Mouse (Mus musculus) stomach, postnatal 0 days (tissue): ENCODE results near the gene Slc15a3. TPM values are rescaled to one million over a fixed set of nuclear protein-coding genes. Genes with fewer than 3 reads are reported as not detected.

Experiments
- ATAC-seq: fragments of 200-750 bp; cut with Nextera tagmentation; 2 replicates; pipeline ENCODE4 v1.8.0; 2017; ENCODE audit not compliant: low FRiP score, low TSS enrichment
- DNase-seq: peaks from one replicate; pipeline ENCODE4 v3.0.0-alpha.2; 2016; ENCODE audit warnings: low spot score
- H3K27ac ChIP-seq: fragments of 300-500 bp; sonication (generic); replicated peaks from 2 replicates; pipeline ENCODE4 v1.5.1; 2014; ENCODE audit warnings: mild to moderate bottlenecking, control low read depth
- H3K27me3 ChIP-seq: fragments of 300-500 bp; sonication (generic); 2 replicates; pipeline ENCODE4 v1.6.1; 2014; ENCODE audit warnings: low read length; ENCODE audit not compliant: control insufficient read depth, insufficient read depth
- H3K36me3 ChIP-seq: fragments of 300-500 bp; sonication (generic); 2 replicates; pipeline ENCODE4 v1.6.1; 2014; ENCODE audit warnings: low read length, mixed read lengths; ENCODE audit not compliant: control insufficient read depth, insufficient read depth
- H3K4me1 ChIP-seq: fragments of 300-500 bp; sonication (generic); replicated peaks from 2 replicates; pipeline ENCODE4 v1.6.1; 2014; ENCODE audit warnings: antibody characterized with exemption; ENCODE audit not compliant: control insufficient read depth, insufficient read depth
- H3K4me2 ChIP-seq: fragments of 300-500 bp; sonication (generic); replicated peaks from 2 replicates; pipeline ENCODE4 v1.6.1; 2014; ENCODE audit warnings: low read depth, mild to moderate bottlenecking, control low read depth, moderate library complexity
- H3K4me3 ChIP-seq: fragments of 300-500 bp; sonication (generic); 2 replicates; pipeline ENCODE4 v1.5.1; 2014; ENCODE audit warnings: low read depth, low read length, control low read depth
- H3K9ac ChIP-seq: fragments of 300-500 bp; sonication (generic); 2 replicates; pipeline ENCODE4 v1.6.1; 2014; ENCODE audit warnings: mild to moderate bottlenecking, low read length, control low read depth, mixed read lengths
- H3K9me3 ChIP-seq: fragments of 300-500 bp; sonication (generic); 2 replicates; pipeline ENCODE4 v1.6.1; 2016; ENCODE audit warnings: low read length; ENCODE audit not compliant: control insufficient read depth
- CTCF ChIP-seq: IDR thresholded peaks from 2 replicates; pipeline ENCODE4 v1.5.1; 2016; ENCODE audit warnings: antibody characterized with exemption, low read depth, mild to moderate bottlenecking, moderate library complexity
- EP300 ChIP-seq: optimal IDR thresholded peaks from 2 replicates; pipeline ENCODE3; 2016; ENCODE audit warnings: antibody characterized with exemption
- WGBS: fragments of 180-500 bp; shearing (Covaris S2); extraction: QIAGEN DNeasy Blood & Tissue Kit; methylation state at CpG from one replicate; pipeline ENCODE4 v1.1.7; 2014; 5-methylcytosine and 5-hydroxymethylcytosine counted together
- polyA plus RNA-seq: library from polyadenylated mRNA; unstranded; fragments of >200 nt; fragmentation: Nextera tagmentation; extraction: Ambion mirVana; gene quantifications from 2 replicates; pipeline ENCODE4 v1.2.1, GENCODE M21; 2015

The Slc15a3 gene
- polyA plus RNA-seq, 1 experiment from 2014 or later, result 5.2 TPM

DNA sequence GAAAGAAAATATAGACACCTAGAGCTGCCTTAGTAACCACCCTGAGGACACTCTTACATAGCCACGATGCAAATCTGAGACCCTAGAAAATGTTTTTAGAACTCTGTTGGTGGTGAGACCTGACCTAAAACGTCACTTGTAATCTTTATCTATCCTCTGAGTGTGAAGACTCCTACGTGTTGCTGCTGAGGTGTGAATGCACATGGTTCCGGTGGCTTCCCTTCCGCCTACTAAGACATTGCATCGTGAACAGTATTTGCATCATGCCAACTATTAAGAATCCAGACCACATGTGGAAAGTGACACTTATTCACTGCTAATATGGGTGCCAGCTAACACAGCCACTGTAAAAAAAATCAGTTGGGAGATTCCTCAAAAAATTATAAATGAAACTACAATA is 23.7 kb upstream of the Slc15a3 start:
- TF ChIP-seq CTCF, result no peak
- no peak for TF ChIP-seq EP300
- no peak overlapping the region for H3K9ac ChIP-seq
- H3K9me3 ChIP-seq, result no peaks in the 10 kb centered on the region
- ATAC-seq (no peak), DNase-seq (no peak)
- no peaks in the 10 kb centered on the region for H3K36me3 ChIP-seq
- no peaks in the 10 kb centered on the region for H3K27me3 ChIP-seq
- no peak overlapping the region for H3K27ac ChIP-seq
- no peak overlapping the region for H3K4me2 ChIP-seq
- WGBS, result 83% methylated on average over 6 of the region's 6 CpGs
- no peak overlapping the region for H3K4me3 ChIP-seq
- H3K4me1 ChIP-seq, result no peaks in the 10 kb centered on the region; the same call in 1 of the 2 replicates

DNA sequence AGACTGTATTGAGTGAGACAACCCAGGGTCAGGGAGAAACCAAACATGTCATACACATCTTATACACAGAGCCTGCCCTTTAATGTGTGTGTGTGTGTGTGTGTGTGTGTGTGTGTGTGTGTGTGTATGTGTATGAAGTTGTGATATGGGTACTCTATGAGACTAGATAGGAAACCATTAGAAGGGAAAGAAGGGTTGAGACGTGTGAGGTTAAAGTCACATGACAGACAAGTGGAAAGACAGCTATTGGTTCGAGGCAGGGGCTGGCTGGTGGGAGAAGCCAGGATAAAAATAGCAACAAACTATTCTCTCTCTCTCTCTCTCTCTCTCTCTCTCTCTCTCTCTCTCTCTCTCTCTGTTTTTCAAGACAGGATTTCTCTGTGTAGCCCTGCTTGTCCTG is 23.1 kb upstream of the Slc15a3 start:
- TF ChIP-seq CTCF (no peak), EP300 (no peak)
- Histone ChIP-seq H3K27me3 (no peaks in the 10 kb centered on the region), H3K4me3 (no peak overlapping the region), H3K9ac (no peak overlapping the region), H3K4me1 (no peaks in the 10 kb centered on the region; the same call in 1 of the 2 replicates), H3K27ac (no peak overlapping the region), H3K36me3 (no peaks in the 10 kb centered on the region), H3K4me2 (no peak overlapping the region), H3K9me3 (no peaks in the 10 kb centered on the region)
- no peak for DNase-seq
- 59% methylated on average over 2 of the region's 2 CpGs for WGBS
- no peak for ATAC-seq

DNA sequence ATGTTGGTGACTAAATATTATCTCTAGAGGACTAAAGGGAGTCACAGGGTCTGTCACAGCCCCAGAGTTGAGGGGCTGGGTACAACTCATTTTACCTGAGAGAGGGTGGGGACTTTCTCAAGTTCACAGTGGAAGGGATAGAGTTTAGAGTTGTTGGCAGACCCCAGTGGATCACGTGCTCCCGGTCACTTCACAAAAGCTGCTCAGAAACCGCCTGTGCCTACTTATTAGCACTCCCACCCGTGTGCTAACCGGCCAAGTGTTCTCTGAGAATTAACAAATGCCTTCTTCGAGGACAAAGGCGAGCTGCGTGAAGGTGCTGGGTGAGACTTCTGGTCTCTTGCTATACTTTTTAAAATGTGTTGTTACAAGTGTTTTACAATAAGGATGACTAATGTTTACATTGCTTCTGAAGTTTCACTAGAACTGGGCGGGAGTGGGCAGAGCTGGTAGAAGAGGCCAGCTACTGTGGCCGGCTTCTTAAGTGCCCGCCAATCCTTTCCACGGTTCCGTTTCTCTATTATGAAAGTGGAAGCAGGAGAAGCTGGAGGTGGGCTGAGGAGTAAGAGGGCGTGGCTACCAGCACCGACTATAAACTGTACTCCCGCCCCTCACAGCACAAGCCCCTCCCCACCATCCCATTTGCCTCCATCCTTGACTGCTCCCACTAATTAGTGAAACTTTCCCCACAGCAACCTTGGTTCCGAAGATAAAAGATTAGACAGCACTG is 21.1 kb upstream of the Slc15a3 start:
- Histone ChIP-seq H3K27ac (no peak overlapping the region), H3K4me1 (no peaks in the 10 kb centered on the region; the same call in 1 of the 2 replicates), H3K9me3 (no peaks in the 10 kb centered on the region), H3K27me3 (no peaks in the 10 kb centered on the region), H3K4me2 (peak overlapping the region; percentile 46), H3K9ac (peak overlapping the region; percentile 41; the same call in 1 of the 2 replicates), H3K36me3 (no peaks in the 10 kb centered on the region), H3K4me3 (peak overlapping the region; percentile 25)
- DNase-seq (peak; percentile 58), ATAC-seq (peak; percentile 81)
- 13% methylated on average over 17 of the region's 17 CpGs for WGBS
- no peak for TF ChIP-seq EP300

DNA sequence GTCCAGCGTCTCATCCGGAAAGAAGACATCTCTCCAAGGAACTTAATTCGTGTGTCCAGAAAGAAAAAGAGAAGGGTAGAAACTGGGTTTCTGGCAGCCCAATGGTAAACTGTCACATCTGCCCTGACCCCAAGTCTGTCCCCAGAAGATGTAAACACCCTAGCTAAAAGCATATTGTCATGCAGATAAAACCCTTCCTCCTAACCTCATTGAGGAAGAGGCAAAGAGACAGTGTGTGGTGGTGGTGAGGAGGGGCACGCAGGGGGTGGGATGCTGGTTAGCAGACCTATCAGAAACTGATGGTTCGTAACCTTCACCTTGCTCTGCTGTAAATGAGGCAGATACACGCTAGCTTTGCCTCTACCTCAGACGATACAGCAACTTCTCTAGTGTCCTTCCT is 18.2 kb upstream of the Slc15a3 start:
- WGBS, result 68% methylated on average over 7 of the region's 7 CpGs
- ATAC-seq (no peak), DNase-seq (no peak)
- no peak overlapping the region for H3K9ac ChIP-seq
- no peak overlapping the region for H3K4me2 ChIP-seq
- TF ChIP-seq CTCF, result no peak
- TF ChIP-seq EP300, result no peak
- H3K4me3 ChIP-seq, result no peak overlapping the region
- no peaks in the 10 kb centered on the region for H3K9me3 ChIP-seq
- H3K27me3 ChIP-seq, result no peaks in the 10 kb centered on the region
- no peak overlapping the region for H3K27ac ChIP-seq
- no peaks in the 10 kb centered on the region; the same call in 1 of the 2 replicates for H3K4me1 ChIP-seq
- H3K36me3 ChIP-seq, result no peaks in the 10 kb centered on the region

DNA sequence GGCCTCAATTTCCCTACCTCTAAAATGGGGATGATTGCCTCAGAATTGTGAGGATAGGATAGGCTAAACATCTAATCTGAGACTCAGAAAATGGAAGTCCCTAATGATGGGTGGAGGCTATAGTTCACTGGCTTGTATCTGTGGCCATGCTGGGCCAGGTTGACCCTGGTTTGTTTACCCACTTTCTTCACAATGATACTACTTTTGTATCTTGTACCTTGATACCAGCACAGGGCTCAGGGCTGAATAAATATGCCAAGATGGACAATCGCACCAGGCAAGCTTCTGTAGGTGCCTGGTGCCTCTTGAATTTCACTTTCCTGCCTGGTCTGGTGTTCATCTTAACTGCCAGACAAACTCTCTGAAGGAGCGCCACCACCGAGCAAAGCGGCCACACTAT is 17.0 kb upstream of the Slc15a3 start:
- Histone ChIP-seq H3K9me3 (no peaks in the 10 kb centered on the region), H3K9ac (no peak overlapping the region), H3K27me3 (no peaks in the 10 kb centered on the region), H3K4me3 (no peak overlapping the region), H3K36me3 (no peaks in the 10 kb centered on the region), H3K4me2 (no peak overlapping the region), H3K27ac (no peak overlapping the region), H3K4me1 (no peaks in the 10 kb centered on the region; the same call in 1 of the 2 replicates)
- DNase-seq, result no peak
- 91% methylated on average over 4 of the region's 4 CpGs for WGBS
- TF ChIP-seq CTCF, result no peak
- no peak for TF ChIP-seq EP300
- ATAC-seq, result no peak

DNA sequence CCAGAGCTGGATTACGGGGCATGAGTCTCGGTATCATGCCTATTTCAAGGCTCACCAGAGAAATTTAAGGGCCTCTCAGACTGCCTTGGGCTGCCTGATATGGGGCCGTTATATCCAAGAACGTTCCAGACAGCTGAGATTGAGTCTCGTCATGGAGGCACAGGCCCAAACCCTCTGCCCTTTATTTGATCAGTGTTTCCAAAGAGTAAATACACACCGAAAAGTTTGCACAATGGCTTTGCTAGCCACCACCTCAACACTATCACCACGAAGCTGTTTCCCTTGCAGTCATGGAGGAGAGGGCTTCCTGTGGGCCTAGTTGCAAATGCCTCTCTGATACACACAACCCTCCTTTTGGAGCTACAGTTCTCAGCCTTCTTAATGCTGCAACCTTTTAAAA is 15.5 kb upstream of the Slc15a3 start:
- ATAC-seq, result no peak
- no peaks in the 10 kb centered on the region for H3K27me3 ChIP-seq
- no peak for TF ChIP-seq CTCF
- TF ChIP-seq EP300, result no peak
- H3K9me3 ChIP-seq, result no peaks in the 10 kb centered on the region
- H3K36me3 ChIP-seq, result no peaks in the 10 kb centered on the region
- no peaks in the 10 kb centered on the region for H3K4me1 ChIP-seq
- H3K9ac ChIP-seq, result no peak overlapping the region
- H3K4me3 ChIP-seq, result no peak overlapping the region
- 61% methylated on average over 7 of the region's 7 CpGs for WGBS
- H3K27ac ChIP-seq, result no peak overlapping the region
- DNase-seq, result no peak
- H3K4me2 ChIP-seq, result no peak overlapping the region
